In genomic region chr1:132820136-132820535, GRCm38 (mm10) we compare ENCODE assay signal across 21 mouse cellular contexts. TPM values are rescaled to one million over a fixed set of nuclear protein-coding genes. Genes with fewer than 3 reads are reported as not detected.
DNase-seq lines count a peak whose midpoint lies in the region; ATAC-seq and TF ChIP-seq lines count a peak whose summit lies in the region.
"Had no signal": no experiment of that assay in that cellular context is flagged by ENCODE, and none has a peak within 500 bp of the region (broad histone marks: within the 10 kb centered on the region; RNA-seq: fewer than 3 reads in every experiment).

No protein-coding gene starts in this region.

- no peak overlapping the region for H3K27ac ChIP-seq in hindbrain, embryonic 13.5 days
- H3K27ac ChIP-seq in hindbrain, embryonic 10.5 days: no peak overlapping the region
- no peak overlapping the region for H3K27ac ChIP-seq in lung, embryonic 14.5 days (ENCODE audit: low read depth)
- peak overlapping the region; percentile 42; the same call in 1 of the 2 replicates for H3K27ac ChIP-seq in neural tube, embryonic 13.5 days (replicated peaks)
- H3K27ac ChIP-seq in limb, embryonic 10.5 days: no peak overlapping the region
- H3K27ac ChIP-seq: embryonic facial prominence, embryonic 13.5 days; forebrain, embryonic 13.5 days; hindbrain, embryonic 14.5 days had no signal

- 0 out of 2 replicates have a peak, but pooled peaks cover 3% of the 10 kb centered on the region for H3K27me3 ChIP-seq in hindbrain, embryonic 13.5 days
- H3K27me3 ChIP-seq in hindbrain, embryonic 10.5 days (ENCODE audit: insufficient read depth, poor library complexity, severe bottlenecking): no peaks in the 10 kb centered on the region
- no peaks in the 10 kb centered on the region for H3K27me3 ChIP-seq in lung, embryonic 14.5 days (ENCODE audit: insufficient read depth, low read length)
- no peaks in the 10 kb centered on the region for H3K27me3 ChIP-seq in neural tube, embryonic 13.5 days
- H3K27me3 ChIP-seq in limb, embryonic 10.5 days (ENCODE audit: low read depth, poor library complexity, severe bottlenecking): peaks cover 45% of the 10 kb centered on the region
- H3K27me3 ChIP-seq: embryonic facial prominence, embryonic 13.5 days; forebrain, embryonic 13.5 days had no signal

- H3K9me3 ChIP-seq in hindbrain, embryonic 13.5 days: no peaks in the 10 kb centered on the region
- no peaks in the 10 kb centered on the region for H3K9me3 ChIP-seq in hindbrain, embryonic 10.5 days
- no peaks in the 10 kb centered on the region for H3K9me3 ChIP-seq in lung, embryonic 14.5 days (ENCODE audit: low read depth, low read length)
- no peaks in the 10 kb centered on the region for H3K9me3 ChIP-seq in neural tube, embryonic 13.5 days
- H3K9me3 ChIP-seq in limb, embryonic 10.5 days (replicated peaks): no peaks in the 10 kb centered on the region
- H3K9me3 ChIP-seq: embryonic facial prominence, embryonic 13.5 days; forebrain, embryonic 13.5 days; heart, embryonic 12.5 days had no signal

- peaks cover 26% of the 10 kb centered on the region for H3K4me1 ChIP-seq in hindbrain, embryonic 13.5 days (replicated peaks)
- H3K4me1 ChIP-seq in hindbrain, embryonic 10.5 days (replicated peaks): peaks cover 25% of the 10 kb centered on the region
- H3K4me1 ChIP-seq in lung, embryonic 14.5 days (ENCODE audit: insufficient read depth): no peaks in the 10 kb centered on the region
- peaks cover 31% of the 10 kb centered on the region for H3K4me1 ChIP-seq in neural tube, embryonic 13.5 days (replicated peaks)
- H3K4me1 ChIP-seq in limb, embryonic 10.5 days: peaks cover 14% of the 10 kb centered on the region
- H3K4me1 ChIP-seq: heart, embryonic 12.5 days had no signal

- no peak for DNase-seq in hindbrain, embryonic 10.5 days (ENCODE audit: low spot score)
- DNase-seq in lung, embryonic 14.5 days: peak; percentile 25
- DNase-seq in lung, postnatal 10 days: no peak
- DNase-seq in neural tube, embryonic 10.5 days (ENCODE audit: extremely low spot score, low spot score): no peak
- DNase-seq in retina, postnatal 1 day: peak; percentile 59
- DNase-seq in limb, embryonic 10.5 days (ENCODE audit: low spot score): no peak
- DNase-seq: adrenal gland, postnatal 14 days; cerebellum, adult 2 months; cerebellum, postnatal 14 days; embryo, embryonic 11 days; forebrain, postnatal 0 days; gastrocnemius, postnatal 14 days had no signal

- no peaks in the 10 kb centered on the region for H3K36me3 ChIP-seq in hindbrain, embryonic 13.5 days
- no peaks in the 10 kb centered on the region for H3K36me3 ChIP-seq in hindbrain, embryonic 10.5 days
- no peaks in the 10 kb centered on the region for H3K36me3 ChIP-seq in lung, embryonic 14.5 days (ENCODE audit: insufficient read depth)
- H3K36me3 ChIP-seq in neural tube, embryonic 13.5 days: no peaks in the 10 kb centered on the region
- no peaks in the 10 kb centered on the region for H3K36me3 ChIP-seq in limb, embryonic 10.5 days
- H3K36me3 ChIP-seq: embryonic facial prominence, embryonic 13.5 days; heart, embryonic 12.5 days had no signal

- 0 out of 2 replicates have a peak, but pooled peaks have one; percentile 13 for ATAC-seq in hindbrain, embryonic 13.5 days (ENCODE audit: low FRiP score)
- ATAC-seq in lung, embryonic 14.5 days (ENCODE audit: insufficient read depth): no peak
- peak; percentile 48; the same call in 1 of the 2 replicates for ATAC-seq in neural tube, embryonic 13.5 days (ENCODE audit: low read depth)
- ATAC-seq: activated CD4-positive, CD25-positive, alpha-beta regulatory T cell, adult 4 months; forebrain, embryonic 13.5 days; inflammation-experienced regulatory T-cells, adult 6 months; Patski had no signal

- H3K4me2 ChIP-seq in hindbrain, embryonic 13.5 days: no peak overlapping the region
- no peak overlapping the region for H3K4me2 ChIP-seq in lung, embryonic 14.5 days
- no peak overlapping the region for H3K4me2 ChIP-seq in neural tube, embryonic 13.5 days
- H3K4me2 ChIP-seq: embryonic facial prominence, embryonic 13.5 days; forebrain, embryonic 13.5 days; heart, embryonic 12.5 days; hindbrain, embryonic 14.5 days had no signal

- H3K4me3 ChIP-seq in hindbrain, embryonic 13.5 days: no peak overlapping the region
- no peak overlapping the region for H3K4me3 ChIP-seq in hindbrain, embryonic 10.5 days
- no peak overlapping the region for H3K4me3 ChIP-seq in lung, embryonic 14.5 days (ENCODE audit: low read depth, low read length)
- no peak overlapping the region for H3K4me3 ChIP-seq in neural tube, embryonic 13.5 days
- H3K4me3 ChIP-seq in limb, embryonic 10.5 days: no peak overlapping the region
- H3K4me3 ChIP-seq: embryonic facial prominence, embryonic 13.5 days; forebrain, embryonic 13.5 days; heart, embryonic 12.5 days had no signal

- H3K9ac ChIP-seq in hindbrain, embryonic 13.5 days: no peak overlapping the region
- H3K9ac ChIP-seq in lung, embryonic 14.5 days: no peak overlapping the region
- H3K9ac ChIP-seq in neural tube, embryonic 13.5 days: no peak overlapping the region
- H3K9ac ChIP-seq: embryonic facial prominence, embryonic 13.5 days; forebrain, embryonic 13.5 days; forebrain, postnatal 0 days; heart, embryonic 12.5 days; hindbrain, embryonic 14.5 days had no signal

- no peak for TF ChIP-seq CTCF in lung, embryonic 14.5 days (IDR thresholded peaks at IDR 0.05; ENCODE audit: low read depth)

- WGBS in hindbrain, embryonic 13.5 days: 48% methylated on average over 8 of the region's 8 CpGs
- 68% methylated on average over 8 of the region's 8 CpGs for WGBS in hindbrain, embryonic 10.5 days
- 32% methylated on average over 8 of the region's 8 CpGs for WGBS in lung, embryonic 14.5 days
- 40% methylated on average over 8 of the region's 8 CpGs for WGBS in neural tube, embryonic 13.5 days
- 59% methylated on average over 8 of the region's 8 CpGs for WGBS in limb, embryonic 10.5 days

RNA-seq across cellular contexts. Expression of gene Lrrn2, which starts 59.9 kb away (rescaled TPM):
- polyA plus RNA-seq in hindbrain, embryonic 13.5 days (2015; fragmentation: Nextera tagmentation; extraction: Ambion mirVana): 27.2 and 28.5 TPM in 2 replicates
- 7.3 and 10.4 TPM in 2 replicates for polyA plus RNA-seq in hindbrain, embryonic 10.5 days (2016; fragmentation: Nextera tagmentation; extraction: Ambion mirVana)
- 3.2 and 3.5 TPM in 2 replicates for polyA plus RNA-seq in lung, embryonic 14.5 days (2014; fragmentation: Nextera tagmentation; extraction: Ambion mirVana)
- 26.0 and 26.8 TPM in 2 replicates for polyA plus RNA-seq in neural tube, embryonic 13.5 days (2015; fragmentation: Nextera tagmentation; extraction: Ambion mirVana)
- polyA plus RNA-seq in limb, embryonic 10.5 days (2016; fragmentation: Nextera tagmentation; extraction: Ambion mirVana): 1.3 and 2.4 TPM in 2 replicates
- polyA plus RNA-seq: activated CD4-positive, CD25-positive, alpha-beta regulatory T cell, adult 4 months; Patski had no signal

Comparison
In these comparisons a context has a peak if more than half of its experiments do, and no peak if none do; other contexts are left out.
1. DNase-seq: peak in lung, embryonic 14.5 days (single experiment) and retina, postnatal 1 day (single experiment); none in hindbrain, embryonic 10.5 days (single experiment), lung, postnatal 10 days (single experiment), neural tube, embryonic 10.5 days (single experiment) and limb, embryonic 10.5 days (single experiment).